Mouse (Mus musculus) cerebellum, adult 11-12 months (tissue): ENCODE results near the gene Robo4.

ENCODE experiments used
- DNase-seq: peaks from one replicate; pipeline ENCODE4 v3.0.0; 2022

Robo4 gene

GRCm38 (mm10) chr9:37403011-37403410 is 1.3 kb downstream of the Robo4 start:
- DNase-seq: no peak

- no peak for DNase-seq
These were observed 4.7 kb downstream of the Robo4 start for GRCm38 (mm10) chr9:37406372-37406771.

DNA sequence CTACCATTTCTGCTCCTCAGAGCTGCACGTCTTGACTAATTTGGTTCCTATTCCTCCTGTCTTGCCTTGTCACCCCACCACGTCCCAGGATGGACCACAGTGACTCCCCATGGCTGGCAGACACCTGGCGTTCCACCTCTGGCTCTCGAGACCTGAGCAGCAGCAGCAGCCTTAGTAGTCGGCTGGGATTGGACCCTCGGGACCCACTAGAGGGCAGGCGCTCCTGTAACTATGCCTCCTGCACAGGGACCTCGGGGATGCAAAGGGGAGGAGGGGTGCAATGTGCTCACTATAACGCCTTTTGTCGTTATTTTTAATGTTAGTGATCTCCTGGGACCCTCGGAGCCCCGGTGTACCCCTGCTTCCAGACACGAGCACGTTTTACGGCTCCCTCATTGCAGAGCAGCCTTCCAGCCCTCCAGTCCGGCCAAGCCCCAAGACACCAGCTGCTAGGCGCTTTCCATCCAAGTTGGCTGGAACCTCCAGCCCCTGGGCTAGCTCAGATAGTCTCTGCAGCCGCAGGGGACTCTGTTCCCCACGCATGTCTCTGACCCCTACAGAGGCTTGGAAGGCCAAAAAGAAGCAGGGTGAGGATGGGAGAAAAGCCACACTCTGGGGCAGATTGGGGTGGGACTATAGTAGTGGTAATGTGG is 6.3 kb downstream of the Robo4 start:
- DNase-seq: no peak

- no peak for DNase-seq
These were observed 8.2 kb downstream of the Robo4 start for GRCm38 (mm10) chr9:37409698-37410445.

DNA sequence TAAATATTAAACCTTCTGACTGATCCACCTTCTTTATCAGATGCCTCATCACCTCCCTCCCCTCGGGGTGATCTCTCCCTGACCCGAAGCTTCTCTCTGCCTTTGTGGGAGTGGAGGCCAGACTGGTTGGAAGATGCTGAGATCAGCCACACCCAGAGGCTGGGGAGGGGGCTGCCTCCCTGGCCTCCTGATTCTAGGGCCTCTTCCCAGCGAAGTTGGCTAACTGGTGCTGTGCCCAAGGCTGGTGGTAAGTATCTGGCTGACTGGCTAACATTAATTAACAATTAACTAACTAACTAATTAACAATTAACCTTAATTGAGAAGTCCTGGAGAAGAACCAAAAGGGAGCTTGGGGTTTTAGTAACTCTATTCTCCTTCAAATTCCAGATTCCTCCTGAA is 11.3 kb downstream of the Robo4 start:
- DNase-seq: no peak

- DNase-seq: no peak
These were observed 13.0 kb downstream of the Robo4 start for GRCm38 (mm10) chr9:37414666-37415065.

DNA sequence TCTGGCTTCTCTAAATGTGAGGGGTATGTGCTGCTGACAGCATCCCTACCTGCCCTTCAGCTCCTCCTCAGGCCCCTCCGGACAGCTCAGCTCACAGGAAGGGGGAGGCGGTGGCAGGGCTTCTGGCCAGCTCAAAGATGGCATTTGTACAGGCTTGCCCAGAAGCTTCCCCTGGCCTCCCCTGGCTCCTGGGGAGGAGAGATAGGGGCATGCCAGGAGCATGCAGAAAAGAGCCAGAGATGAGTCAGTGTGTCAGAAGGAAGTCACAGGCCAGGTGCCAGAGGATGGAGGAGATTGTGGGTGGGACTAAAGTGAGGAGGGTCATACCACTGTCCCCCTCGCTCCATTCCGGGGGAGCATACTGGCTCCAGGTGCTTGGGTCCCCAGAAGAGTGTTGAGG is 17.1 kb downstream of the Robo4 start:
- DNase-seq: peak; percentile 34

DNA sequence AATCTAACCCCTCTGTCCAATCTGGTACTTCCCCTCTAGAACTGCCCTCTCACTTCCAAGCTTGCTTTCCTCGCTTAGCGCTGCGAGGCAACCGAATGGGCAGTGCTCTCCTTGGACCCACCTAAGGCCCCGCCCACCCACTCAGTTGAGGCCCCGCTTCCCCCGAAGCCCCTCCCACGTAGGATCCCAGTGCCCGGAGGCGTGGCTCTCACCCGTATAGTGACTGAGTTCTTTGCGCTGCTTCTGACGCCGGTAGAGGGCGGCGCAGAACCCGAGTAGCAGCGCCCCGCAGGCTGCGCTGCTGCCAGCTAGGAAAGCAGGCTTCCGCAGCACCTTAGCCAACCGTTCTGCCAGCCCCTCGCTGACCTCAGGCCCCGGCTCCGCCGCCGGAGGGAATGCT is 19.0 kb downstream of the Robo4 start:
- DNase-seq: peak; percentile 57

GRCm38 (mm10) chr9:37421239-37421638 is 19.5 kb downstream of the Robo4 start:
- DNase-seq: no peak

DNA sequence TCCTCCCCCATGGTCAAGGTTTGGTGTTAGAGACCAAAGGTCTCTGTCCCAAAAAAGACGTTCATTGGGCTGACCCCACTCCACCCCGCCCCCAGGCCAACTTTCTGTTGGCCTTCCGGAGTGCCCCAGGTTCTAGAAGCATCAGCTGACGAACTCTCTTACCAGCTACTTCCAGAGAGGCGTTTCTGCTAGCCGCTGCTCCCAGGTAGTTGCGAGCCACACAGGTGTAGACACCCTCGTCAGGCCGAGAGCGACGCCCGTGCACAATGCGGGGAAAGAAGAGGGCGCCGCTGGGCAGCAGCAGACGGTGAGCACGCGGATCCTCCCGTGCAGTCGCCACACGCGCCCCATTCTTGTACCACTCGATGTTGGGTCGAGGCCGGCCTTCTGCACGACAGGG is 27.6 kb downstream of the Robo4 start:
- DNase-seq: no peak

DNA sequence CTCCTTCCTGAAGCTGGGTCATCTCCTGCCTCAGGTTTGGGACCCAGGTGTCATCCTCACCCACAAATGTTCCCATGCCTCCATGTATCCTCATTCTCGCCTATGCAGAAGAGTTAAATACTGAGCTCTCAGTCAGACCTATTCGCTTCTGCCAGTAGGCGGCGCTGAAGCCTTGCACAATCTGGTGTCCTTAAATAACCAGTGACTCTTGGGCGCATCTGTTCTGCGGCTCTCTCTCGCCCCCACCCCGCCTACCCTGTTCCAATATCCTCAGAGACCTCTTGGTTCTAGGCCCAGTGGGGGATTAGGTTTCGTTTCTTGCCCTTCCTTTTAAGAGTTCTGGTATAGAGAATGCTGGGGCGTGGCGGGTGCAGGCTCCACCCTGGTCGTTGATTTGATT is 28.9 kb downstream of the Robo4 start:
- peak; percentile 70 for DNase-seq

DNA sequence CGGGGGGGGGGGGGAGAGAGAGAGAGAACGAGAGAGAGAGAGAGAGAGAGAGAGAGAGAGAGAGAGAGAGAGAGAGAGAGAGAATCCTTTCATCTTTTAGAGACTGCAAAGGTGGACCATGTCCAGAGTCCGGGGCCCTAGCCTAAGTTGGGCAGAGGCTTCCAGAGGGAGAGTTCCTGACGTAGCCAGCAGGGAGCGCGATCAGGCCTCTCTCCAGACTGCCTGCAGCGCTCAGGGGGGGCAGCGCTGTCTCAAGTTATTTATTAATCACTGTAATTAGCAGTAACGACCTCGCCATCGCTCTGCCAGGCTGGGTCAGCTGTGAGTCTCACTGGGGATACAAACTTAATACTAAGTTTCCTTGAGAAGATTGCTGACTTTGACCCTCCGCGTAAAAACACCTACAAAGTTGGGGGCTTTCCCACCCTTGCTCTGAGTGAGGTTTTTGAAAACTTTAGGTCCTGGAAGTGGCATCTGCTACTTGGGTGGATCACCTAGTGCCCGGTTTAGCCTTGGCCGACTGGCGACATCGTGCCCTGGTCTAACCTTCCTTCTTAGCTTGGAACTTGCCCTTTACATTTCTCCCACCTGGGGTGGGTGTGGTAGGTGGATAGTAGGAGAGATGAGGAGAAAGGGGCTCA is 30.4 kb downstream of the Robo4 start:
- no peak for DNase-seq

DNA sequence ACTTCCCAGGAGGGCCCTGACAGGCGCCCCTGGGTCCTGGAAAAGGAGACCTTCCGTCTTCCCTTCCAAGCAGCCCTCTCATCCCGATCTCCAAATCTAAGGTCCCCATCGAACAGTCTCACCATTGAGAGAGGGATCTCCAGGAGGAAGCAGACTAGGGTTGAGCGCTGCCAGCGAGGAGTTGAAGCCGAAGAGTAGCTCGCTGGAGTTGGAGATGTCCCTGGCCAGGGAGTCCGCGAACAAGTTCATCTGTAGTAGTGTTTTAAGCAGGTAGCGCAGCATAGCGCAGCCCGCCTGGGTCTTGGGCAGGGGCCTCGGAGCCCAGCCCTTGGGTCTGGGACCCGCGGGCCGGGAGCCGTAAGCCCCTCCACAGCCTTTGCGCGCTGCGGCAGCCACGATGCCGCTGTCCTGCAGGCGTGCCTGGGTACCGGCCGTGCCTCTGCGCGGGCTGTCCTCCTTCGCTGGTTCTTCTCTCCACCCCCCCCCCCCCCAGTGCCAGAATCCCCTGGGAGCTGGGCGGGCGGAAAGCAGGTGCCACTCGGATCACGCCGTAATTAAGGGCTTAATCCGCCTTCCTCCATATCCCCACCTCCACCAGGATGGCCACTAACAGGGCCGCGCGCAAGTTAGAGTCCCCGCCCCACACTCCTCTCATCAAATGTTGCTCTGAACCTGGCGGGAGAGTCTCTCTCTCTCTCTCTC is 31.2 kb downstream of the Robo4 start, which contains the start of gene Robo3:
Robo3 (minus strand) TSS at position 527 of the 702 bp plus-strand sequence.
- no peak for DNase-seq

GRCm38 (mm10) chr9:37433823-37434560 is 32.3 kb downstream of the Robo4 start:
- DNase-seq: no peak

- DNase-seq: no peak
These were observed 33.2 kb downstream of the Robo4 start for GRCm38 (mm10) chr9:37434932-37435331.

- no peak for DNase-seq
These were observed 33.9 kb downstream of the Robo4 start for GRCm38 (mm10) chr9:37435616-37436015.

DNA sequence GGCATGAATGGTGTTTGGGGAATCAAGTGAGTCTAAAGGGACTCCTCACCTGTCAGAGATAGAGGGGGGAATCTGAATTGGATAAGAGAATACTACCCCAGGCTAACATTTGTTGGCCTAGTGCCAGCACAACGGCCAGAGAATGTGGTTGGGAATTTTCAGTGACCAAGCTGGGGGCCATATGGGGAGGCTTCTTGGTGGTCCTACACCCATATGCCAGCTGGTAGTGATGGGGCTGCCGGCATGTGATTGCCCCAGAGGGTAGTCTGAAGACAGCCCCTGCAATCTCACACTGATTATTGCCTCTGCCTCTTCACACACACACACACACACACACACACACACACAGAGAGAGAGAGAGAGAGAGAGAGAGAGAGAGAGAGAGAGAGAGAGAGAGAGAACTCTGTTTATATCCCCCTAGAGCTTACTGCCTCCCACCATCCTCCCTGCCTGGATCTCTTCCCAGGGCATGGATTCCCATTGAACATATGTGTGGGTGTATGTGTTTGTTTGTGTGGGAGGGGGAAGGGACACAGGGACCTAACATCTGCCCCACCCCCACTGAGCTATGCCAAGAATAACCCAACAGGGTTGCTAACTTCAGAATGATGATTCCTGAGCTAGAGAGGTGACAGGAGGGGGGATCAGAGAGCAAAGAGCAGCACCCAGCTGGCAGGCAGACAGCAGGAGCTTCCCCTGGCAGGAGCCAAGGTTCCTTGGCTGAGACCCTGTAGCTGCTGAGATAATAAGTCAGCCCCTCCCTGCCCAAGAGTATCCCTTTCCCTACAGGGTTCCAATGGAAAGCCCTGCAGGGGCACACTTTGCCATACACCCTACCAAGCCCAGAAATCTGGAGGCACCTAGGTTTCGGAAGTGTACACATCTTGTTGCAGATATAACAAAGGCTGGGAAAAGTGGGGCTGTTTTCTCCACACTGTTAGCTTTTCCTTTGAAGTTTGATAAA is 36.4 kb downstream of the Robo4 start:
- no peak for DNase-seq

DNA sequence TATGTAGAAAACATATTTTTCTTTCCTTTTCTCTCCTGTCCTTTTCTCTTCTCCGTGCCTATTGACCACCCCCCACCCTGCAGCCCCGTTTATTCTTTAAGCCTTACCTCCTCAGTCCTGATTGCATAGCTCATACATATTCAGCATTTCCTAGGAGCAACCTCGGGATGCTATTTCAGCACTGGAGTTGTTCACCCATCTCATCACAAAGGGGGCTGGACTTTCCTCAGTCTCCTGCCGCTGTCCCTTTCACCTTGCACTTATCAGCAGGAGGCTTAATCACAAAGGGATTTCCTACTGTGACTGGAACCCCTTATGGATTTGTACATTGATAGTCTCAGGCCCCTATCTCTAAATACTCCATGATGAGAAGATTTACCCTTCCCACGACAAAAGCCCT is 50.7 kb downstream of the Robo4 start:
- DNase-seq: no peak

- no peak for DNase-seq
These were observed 51.6 kb downstream of the Robo4 start for GRCm38 (mm10) chr9:37453328-37453727.

DNA sequence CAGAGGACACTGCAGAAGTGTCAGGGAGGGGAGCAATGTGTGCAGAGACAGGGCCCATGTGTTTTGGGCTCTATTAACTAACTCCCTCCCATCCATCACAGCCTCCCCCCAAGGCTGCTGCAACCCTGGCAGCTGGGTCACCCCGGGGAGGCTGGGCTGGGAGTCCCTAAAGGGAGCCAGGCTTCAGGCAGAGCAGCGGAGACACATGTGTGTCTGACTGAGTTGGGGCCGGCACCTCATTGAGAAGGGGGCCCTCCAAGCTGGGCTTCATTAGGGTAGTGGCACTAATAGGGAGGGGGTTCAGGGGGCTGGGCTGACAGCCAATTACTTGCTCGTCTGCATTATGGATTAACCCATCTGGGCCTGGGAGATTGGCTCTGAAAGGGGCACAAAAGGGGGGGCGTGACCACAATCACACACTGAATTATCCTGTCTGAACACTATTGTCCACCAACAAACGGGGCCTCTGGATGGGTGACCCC is 52.4 kb downstream of the Robo4 start:
- DNase-seq: no peak

GRCm38 (mm10) chr9:37454991-37455390 is 53.3 kb downstream of the Robo4 start:
- DNase-seq: no peak
